ENCODE assay signal across 29 mouse cellular contexts in genomic region chr16:8002339-8003089, GRCm38 (mm10).
DNase-seq lines count a peak whose midpoint lies in the region; ATAC-seq and TF ChIP-seq lines count a peak whose summit lies in the region.
"Had no signal": no experiment of that assay in that cellular context is flagged by ENCODE, and none has a peak within 500 bp of the region (broad histone marks: within the 10 kb centered on the region; RNA-seq: fewer than 3 reads in every experiment).

No protein-coding gene starts in this region.

- intact Hi-C loops in left cerebral cortex, adult 2 months (cut with DNase I): loop anchor here (5.0 to 10.0 kb wide), 3 partner anchors 302 to 968 kb away; no protein-coding TSS in a partner anchor

- H3K4me1 ChIP-seq in neural tube, embryonic 13.5 days (replicated peaks): peaks cover 11% of the 10 kb centered on the region
- 0 out of 2 replicates have a peak, but pooled peaks cover 2% of the 10 kb centered on the region for H3K4me1 ChIP-seq in heart, embryonic 11.5 days (ENCODE audit: control insufficient read depth, insufficient read depth, low read length)
- H3K4me1 ChIP-seq: embryonic facial prominence, embryonic 13.5 days; forebrain, embryonic 10.5 days; heart, embryonic 15.5 days; midbrain, embryonic 13.5 days had no signal

- TF ChIP-seq CTCF in left cerebral cortex, adult 2 months (IDR thresholded peaks at IDR 0.05): no peak

- 0 out of 2 replicates have a peak, but pooled peaks cover 7% of the 10 kb centered on the region for H3K9me3 ChIP-seq in neural tube, embryonic 13.5 days
- H3K9me3 ChIP-seq in heart, embryonic 11.5 days (replicated peaks; ENCODE audit: control insufficient read depth, low read length): no peaks in the 10 kb centered on the region
- H3K9me3 ChIP-seq: embryonic facial prominence, embryonic 13.5 days; forebrain, embryonic 10.5 days; forebrain, embryonic 15.5 days; heart, embryonic 15.5 days; midbrain, embryonic 13.5 days had no signal

- DNase-seq in frontal cortex, postnatal 36 days (ENCODE audit: low spot score in 2 of 2): peak; percentile 26 to 64
- no peak for DNase-seq in frontal cortex, postnatal 25 days (ENCODE audit: low spot score in 2 of 2)
- DNase-seq in neural tube, embryonic 10.5 days (ENCODE audit: extremely low spot score, low spot score): no peak
- DNase-seq in left cerebral cortex, adult 2 months (ENCODE audit: extremely low spot score in 1 of 2, low spot score in 2 of 2): no peak
- DNase-seq in telencephalon, adult 2 months (ENCODE audit: low read depth, low spot score): peak; percentile 72
- DNase-seq: adrenal gland, postnatal 10 days; cerebellum, adult 11-12 months; cerebellum, adult 9-11 months; gastrocnemius, adult 2 months; kidney, adult 2 months; kidney, postnatal 10 days; layer of hippocampus, adult 9-11 months; liver; lung, adult 2 months; lung, postnatal 10 days; thymus, adult 2 months; thymus, postnatal 36 days had no signal

- H3K4me3 ChIP-seq in neural tube, embryonic 13.5 days: no peak overlapping the region
- H3K4me3 ChIP-seq in left cerebral cortex, adult 2 months: no peak overlapping the region
- no peak overlapping the region for H3K4me3 ChIP-seq in heart, embryonic 11.5 days (ENCODE audit: low read depth, low read length)
- H3K4me3 ChIP-seq: embryonic facial prominence, embryonic 13.5 days; forebrain, embryonic 10.5 days; forebrain, embryonic 15.5 days; gastrocnemius, adult 2 months; heart, embryonic 15.5 days; midbrain, embryonic 13.5 days had no signal

- peak overlapping the region; percentile 34; the same call in 1 of the 2 replicates for H3K27ac ChIP-seq in neural tube, embryonic 13.5 days (replicated peaks)
- H3K27ac ChIP-seq in left cerebral cortex, adult 2 months: peak overlapping the region; percentile 50; the same call in 1 of the 2 replicates
- H3K27ac ChIP-seq in heart, embryonic 11.5 days (ENCODE audit: low read depth, low read length): no peak overlapping the region
- H3K27ac ChIP-seq: embryonic facial prominence, embryonic 13.5 days; forebrain, embryonic 10.5 days; forebrain, embryonic 15.5 days; gastrocnemius, adult 2 months; heart, embryonic 15.5 days; liver, embryonic 14.5 days; macrophage; midbrain, embryonic 13.5 days; stomach, postnatal 0 days had no signal

- H3K27me3 ChIP-seq in neural tube, embryonic 13.5 days: no peaks in the 10 kb centered on the region
- no peaks in the 10 kb centered on the region for H3K27me3 ChIP-seq in heart, embryonic 11.5 days (ENCODE audit: control insufficient read depth, insufficient read depth, low read length)
- H3K27me3 ChIP-seq: embryonic facial prominence, embryonic 13.5 days; forebrain, embryonic 15.5 days; heart, embryonic 15.5 days; midbrain, embryonic 13.5 days; Patski had no signal

- H3K36me3 ChIP-seq in neural tube, embryonic 13.5 days: no peaks in the 10 kb centered on the region
- H3K36me3 ChIP-seq in heart, embryonic 11.5 days (ENCODE audit: control insufficient read depth, insufficient read depth, low read length): no peaks in the 10 kb centered on the region
- H3K36me3 ChIP-seq: embryonic facial prominence, embryonic 13.5 days; forebrain, embryonic 10.5 days; forebrain, embryonic 15.5 days; heart, embryonic 15.5 days; midbrain, embryonic 13.5 days had no signal

- H3K9ac ChIP-seq in neural tube, embryonic 13.5 days: no peak overlapping the region
- H3K9ac ChIP-seq in heart, embryonic 11.5 days (ENCODE audit: low read depth, low read length): no peak overlapping the region
- H3K9ac ChIP-seq: embryonic facial prominence, embryonic 13.5 days; forebrain, embryonic 15.5 days; heart, embryonic 15.5 days; liver, embryonic 14.5 days; midbrain, embryonic 13.5 days had no signal

- 78% methylated on average over 7 of the region's 7 CpGs for WGBS in neural tube, embryonic 13.5 days
- 80% methylated on average over 7 of the region's 7 CpGs for WGBS in heart, embryonic 11.5 days (ENCODE audit: insufficient replicate concordance)

- no peak for ATAC-seq in neural tube, embryonic 13.5 days (ENCODE audit: low read depth)
- no peak for ATAC-seq in heart, embryonic 11.5 days (replicated peaks; ENCODE audit: insufficient number of reproducible peaks, low FRiP score, low TSS enrichment)
- ATAC-seq: forebrain, embryonic 15.5 days; hindbrain, embryonic 16.5 days; midbrain, embryonic 13.5 days; Patski had no signal

- H3K4me2 ChIP-seq in neural tube, embryonic 13.5 days: no peak overlapping the region
- H3K4me2 ChIP-seq in heart, embryonic 11.5 days: no peak overlapping the region
- H3K4me2 ChIP-seq: embryonic facial prominence, embryonic 13.5 days; forebrain, embryonic 15.5 days; heart, embryonic 15.5 days; midbrain, embryonic 13.5 days had no signal

Comparison
In these comparisons a context has a peak if more than half of its experiments do, and no peak if none do; other contexts are left out.
1. DNase-seq: peak in frontal cortex, postnatal 36 days (2 of 2) and telencephalon, adult 2 months (single experiment); none in frontal cortex, postnatal 25 days (0 of 2), neural tube, embryonic 10.5 days (single experiment) and left cerebral cortex, adult 2 months (0 of 2).